Mouse (Mus musculus) frontal cortex, postnatal 14 days (tissue): ENCODE data around the gene Syne1.

Experiments
- DNase-seq, 2 experiments: peaks; one replicate each; pipeline ENCODE4 v3.0.0; 2022; ENCODE audit warnings: low spot score in 2 of 2

The Syne1 gene

DNA sequence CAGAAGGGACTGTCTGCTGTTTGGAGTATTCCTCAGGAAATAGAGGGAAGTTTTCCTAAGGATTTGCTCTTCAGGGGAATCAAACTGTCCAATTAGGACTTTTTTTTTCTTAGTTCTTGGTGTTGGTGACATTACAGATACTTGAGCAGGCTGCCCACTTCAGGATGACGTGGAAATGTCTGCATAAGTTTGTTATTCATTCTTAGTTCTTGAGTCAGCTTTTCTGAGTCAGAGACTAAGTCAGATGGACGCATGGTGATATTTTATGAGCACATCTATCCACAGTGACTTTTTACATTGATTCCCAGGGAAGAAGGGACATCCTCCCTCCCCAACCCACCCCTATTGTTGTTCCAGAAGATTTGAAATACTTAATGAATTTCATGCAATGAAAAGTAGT, 567.4 kb downstream of the Syne1 start:
- no peak for DNase-seq

DNA sequence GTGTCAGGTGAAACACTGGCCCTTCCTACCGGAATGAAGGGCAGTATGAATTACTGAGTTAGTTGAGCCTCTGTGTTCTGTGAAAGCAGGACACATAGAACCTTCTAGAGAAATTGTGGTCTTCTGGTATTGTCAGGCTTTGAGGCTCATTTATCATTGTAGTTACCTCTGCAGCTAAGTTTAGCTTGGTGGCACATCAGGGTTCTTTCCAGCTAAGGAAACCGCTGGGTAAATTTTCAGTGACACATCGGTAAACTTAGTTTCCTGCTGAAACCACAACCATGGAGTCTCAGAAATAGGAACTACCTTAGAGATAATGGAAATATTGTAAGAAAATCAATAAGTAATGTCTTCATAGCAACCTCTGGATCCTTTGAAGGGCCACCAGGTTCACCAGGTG, 573.9 kb downstream of the Syne1 start:
- no peak for DNase-seq

DNA sequence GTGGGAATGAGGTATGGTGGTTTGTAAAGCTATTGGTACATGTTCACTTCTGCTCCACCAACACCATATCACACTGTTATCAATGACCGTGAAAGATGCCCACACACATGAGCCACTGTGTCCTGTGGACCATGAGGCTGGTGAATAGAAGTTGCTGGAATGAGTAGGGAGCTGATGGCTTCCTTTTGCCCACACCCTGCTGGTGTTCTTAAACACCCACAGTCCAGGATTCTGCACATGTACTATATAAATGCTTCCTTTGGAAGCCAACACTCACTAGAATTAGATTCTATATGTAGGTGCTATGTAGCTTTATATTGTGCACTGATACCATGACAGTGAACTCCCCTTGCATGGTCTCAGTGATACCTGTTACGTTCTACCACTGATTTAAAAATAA, 574.7 kb downstream of the Syne1 start:
- no peak for DNase-seq

DNA sequence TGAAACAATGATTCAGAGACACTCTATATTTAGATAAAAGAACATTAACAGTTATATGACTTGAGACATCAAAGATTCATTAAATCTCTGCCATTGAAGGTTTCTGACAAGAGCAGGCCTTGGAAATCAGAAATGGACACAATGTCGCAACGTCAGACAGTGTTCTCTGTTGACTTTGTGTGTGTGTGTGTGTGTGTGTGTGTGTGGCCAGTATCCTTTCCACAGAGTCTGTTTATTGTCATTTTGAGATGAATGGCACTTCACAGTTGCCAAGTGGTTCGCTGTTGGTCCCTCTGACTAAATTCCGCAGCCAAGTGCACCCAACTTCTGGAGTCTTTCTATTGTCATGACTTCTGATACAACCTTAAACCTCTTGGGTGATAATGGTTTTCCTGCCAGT, 577.0 kb downstream of the Syne1 start:
- no peak for DNase-seq

DNA sequence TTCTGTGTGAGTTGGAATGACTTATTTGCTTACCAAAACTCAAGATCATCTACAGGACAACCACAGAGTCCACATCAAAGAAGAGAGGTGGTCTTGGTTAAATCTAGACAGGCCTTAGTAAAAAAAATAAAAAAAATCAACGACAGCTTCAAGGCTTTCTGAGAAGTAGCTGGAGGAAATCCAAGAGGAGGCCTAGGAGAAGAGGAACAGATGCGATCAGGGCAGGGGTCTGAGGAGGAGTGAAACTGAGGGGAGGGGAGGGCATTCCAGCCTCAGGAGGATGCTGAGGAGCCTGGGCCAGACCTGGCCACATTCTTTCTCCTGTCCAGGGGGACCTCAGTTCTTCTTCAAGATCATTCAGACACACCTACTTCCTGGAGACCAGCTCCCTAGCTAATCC, 579.3 kb downstream of the Syne1 start:
- DNase-seq: no peak

DNA sequence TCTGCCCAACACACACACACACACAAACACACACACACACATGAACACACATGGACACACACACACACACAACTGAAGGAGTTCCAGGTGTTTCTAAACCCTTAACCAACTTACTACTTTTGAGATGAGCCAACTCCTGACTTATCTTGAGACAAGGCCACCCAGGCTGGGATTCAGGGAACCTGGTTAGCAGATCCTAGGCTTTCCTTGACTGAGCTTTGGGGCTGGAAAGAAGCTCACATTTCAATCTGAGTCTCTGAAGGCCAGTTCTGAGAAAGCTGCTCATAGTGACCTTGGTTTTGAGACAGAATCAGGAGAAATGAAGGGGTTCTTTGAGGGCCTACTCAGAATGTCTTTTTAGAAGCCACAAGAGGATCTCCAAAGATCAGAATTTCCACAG, 579.7 kb downstream of the Syne1 start:
- DNase-seq: no peak

DNA sequence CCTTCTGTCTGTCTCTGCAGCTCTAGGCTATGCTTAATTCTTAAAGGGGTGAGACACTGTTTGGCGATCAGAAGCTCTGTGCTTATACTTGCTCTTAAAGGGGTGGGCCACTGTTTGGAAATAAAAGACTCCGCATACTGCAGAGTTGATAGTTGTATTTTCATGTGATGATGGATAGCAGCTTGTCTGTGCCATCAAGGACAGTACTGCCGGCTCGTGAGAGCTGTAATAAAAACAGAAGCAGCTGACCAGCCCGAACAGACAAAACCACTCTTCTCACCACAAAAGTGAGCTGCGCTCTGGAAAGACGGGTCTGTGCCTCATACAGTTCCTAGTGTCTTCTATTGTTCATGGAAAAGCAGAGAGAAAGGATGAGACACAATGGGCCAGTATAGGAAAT, 580.1 kb downstream of the Syne1 start:
- DNase-seq: no peak
